In the genomic region with DNA sequence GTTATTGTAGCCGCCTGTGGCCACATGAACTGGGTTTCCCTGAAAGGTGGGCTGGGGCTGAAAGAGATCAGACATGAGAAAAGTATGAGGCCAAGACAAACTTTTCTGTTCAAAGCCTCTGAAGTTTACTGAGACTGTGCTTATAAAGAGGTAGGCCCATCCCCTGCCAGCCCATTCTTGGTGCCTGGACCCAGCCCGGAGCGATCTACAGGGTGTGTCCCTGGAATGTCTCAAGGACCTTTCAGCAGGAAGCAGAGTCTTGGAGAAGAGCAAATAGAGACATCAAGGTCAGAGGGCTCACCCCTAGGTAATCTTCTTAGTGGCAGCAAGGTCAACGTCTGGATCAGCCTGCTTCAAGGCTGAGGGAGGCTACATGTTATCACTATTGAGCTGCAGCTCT, we compare ENCODE assay signal across 1 mouse cellular context. TPM values are rescaled to one million over a fixed set of nuclear protein-coding genes. Genes with fewer than 3 reads are reported as not detected.
"Had no signal": no experiment of that assay in that cellular context is flagged by ENCODE, and none has a peak within 500 bp of the region (broad histone marks: within the 10 kb centered on the region; RNA-seq: fewer than 3 reads in every experiment).

No protein-coding gene starts in this region.

RNA-seq across cellular contexts. Expression of a gene that starts 3.3 kb away (rescaled TPM):
- total RNA-seq: neutrophil, adult 5-6 weeks had no signal

RNA-seq across cellular contexts. Expression of a gene that starts 38.9 kb away (rescaled TPM):
- total RNA-seq: neutrophil, adult 5-6 weeks had no signal
